Mouse (Mus musculus): ENCODE data around the gene Gm3409.
"Not testable (repeated sequence)": the region's sequence is repeated elsewhere in the genome, so short reads cannot be mapped to it uniquely, and the experiment has no call there.

Gm3409 gene

GRCm38 (mm10) chr5:146537347-146537746 is at the start of gene Gm3409:
Gene Gm3409 (plus strand): TSS chr5:146537647.
- DNase-seq = not testable (repeated sequence)

- DNase-seq = peak; percentile 50
Measured at GRCm38 (mm10) chr5:146488959-146489358, 48.5 kb upstream of the Gm3409 start.

- DNase-seq = not testable (repeated sequence)
Measured at GRCm38 (mm10) chr5:146491063-146491462, 46.4 kb upstream of the Gm3409 start, which contains the start of gene Gm6370. Gene Gm6370 (plus strand): TSS chr5:146491363.

- DNase-seq = not testable (repeated sequence)
Measured at GRCm38 (mm10) chr5:146502099-146502498, 35.3 kb upstream of the Gm3409 start, which contains the start of gene 4930449I24Rik. Gene 4930449I24Rik (plus strand): TSS chr5:146502399.

- DNase-seq = not testable (repeated sequence)
Measured at GRCm38 (mm10) chr5:146513823-146514222, 23.6 kb upstream of the Gm3409 start, which contains the start of gene Gm3402. Gene Gm3402 (plus strand): TSS chr5:146514123.

GRCm38 (mm10) chr5:146525501-146525900 is 11.9 kb upstream of the Gm3409 start, which contains the start of gene Gm3404:
Gene Gm3404 (plus strand): TSS chr5:146525801.
- not testable (repeated sequence) for DNase-seq

- DNase-seq = not testable (repeated sequence)
Measured at GRCm38 (mm10) chr5:146555836-146556235, 18.4 kb downstream of the Gm3409 start, which contains the start of gene Gm3415. Gene Gm3415 (plus strand): TSS chr5:146556136.

GRCm38 (mm10) chr5:146564259-146564658 is 26.8 kb downstream of the Gm3409 start:
- DNase-seq = no peak

- no peak for DNase-seq
Measured at GRCm38 (mm10) chr5:146567054-146567453, 29.6 kb downstream of the Gm3409 start.

GRCm38 (mm10) chr5:146570179-146570578 is 32.7 kb downstream of the Gm3409 start:
- DNase-seq = not testable (repeated sequence)

GRCm38 (mm10) chr5:146571830-146572734 is 34.6 kb downstream of the Gm3409 start:
- DNase-seq = peak; percentile 12

GRCm38 (mm10) chr5:146572735-146573042 is 35.2 kb downstream of the Gm3409 start:
- not testable (repeated sequence) for DNase-seq

- no peak for DNase-seq
Measured at GRCm38 (mm10) chr5:146576668-146577067, 39.2 kb downstream of the Gm3409 start.

- DNase-seq = no peak
Measured at GRCm38 (mm10) chr5:146584156-146584477, 46.7 kb downstream of the Gm3409 start.

- DNase-seq = no peak
Measured at GRCm38 (mm10) chr5:146584478-146585306, 47.2 kb downstream of the Gm3409 start, which contains the start of gene Gpr12. Gene Gpr12 (minus strand): TSS chr5:146585239.

- DNase-seq = no peak
Measured at GRCm38 (mm10) chr5:146585307-146585651, 47.8 kb downstream of the Gm3409 start.

- DNase-seq = no peak
Measured at GRCm38 (mm10) chr5:146586357-146587070, 49.1 kb downstream of the Gm3409 start.
